Mouse (Mus musculus) gastrocnemius, postnatal 14 days (tissue): ENCODE data around the gene Wnk1. TPM values are rescaled to one million over a fixed set of nuclear protein-coding genes. Genes with fewer than 3 reads are reported as not detected.

ENCODE experiments used
- DNase-seq: peaks from one replicate; pipeline ENCODE4 v3.0.0; 2021; ENCODE audit warnings: mixed read lengths
- intact Hi-C: fragments of 180-260 bp; cut with DNase I; formaldehyde crosslinking; loops from one replicate; pipeline ENCODE4 v1.15.1; 2025; ENCODE audit warnings: low total_unique reads
- total RNA-seq, 2 experiments: library from RNA; stranded (reverse); gene quantifications; 2 replicates each; pipeline ENCODE4 v1.2.3; 2021

Wnk1 gene
- total RNA-seq, 2 experiments from 2014 or later, result 271 TPM

DNA sequence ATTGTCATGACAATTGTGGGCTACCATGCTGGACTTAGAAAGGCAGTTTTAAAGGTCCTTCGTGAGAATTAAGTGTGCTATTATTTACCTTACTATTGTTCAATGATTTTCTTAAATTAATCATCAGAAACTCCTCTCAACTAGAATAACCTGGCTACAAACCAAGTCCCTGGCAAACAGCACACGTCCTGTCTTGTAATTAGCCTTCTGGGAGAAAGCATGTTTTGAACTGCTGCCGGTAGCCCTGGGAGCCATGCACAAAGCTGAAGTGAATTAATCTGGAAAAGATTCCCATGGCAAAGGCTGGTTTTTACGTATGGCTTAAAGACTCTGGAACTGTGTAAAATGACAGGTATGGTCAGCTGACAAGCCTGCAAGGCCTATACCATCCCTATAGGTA, 6.9 kb upstream of the Wnk1 start:
- DNase-seq, result no peak
- intact Hi-C loops, result no loop called here

DNA sequence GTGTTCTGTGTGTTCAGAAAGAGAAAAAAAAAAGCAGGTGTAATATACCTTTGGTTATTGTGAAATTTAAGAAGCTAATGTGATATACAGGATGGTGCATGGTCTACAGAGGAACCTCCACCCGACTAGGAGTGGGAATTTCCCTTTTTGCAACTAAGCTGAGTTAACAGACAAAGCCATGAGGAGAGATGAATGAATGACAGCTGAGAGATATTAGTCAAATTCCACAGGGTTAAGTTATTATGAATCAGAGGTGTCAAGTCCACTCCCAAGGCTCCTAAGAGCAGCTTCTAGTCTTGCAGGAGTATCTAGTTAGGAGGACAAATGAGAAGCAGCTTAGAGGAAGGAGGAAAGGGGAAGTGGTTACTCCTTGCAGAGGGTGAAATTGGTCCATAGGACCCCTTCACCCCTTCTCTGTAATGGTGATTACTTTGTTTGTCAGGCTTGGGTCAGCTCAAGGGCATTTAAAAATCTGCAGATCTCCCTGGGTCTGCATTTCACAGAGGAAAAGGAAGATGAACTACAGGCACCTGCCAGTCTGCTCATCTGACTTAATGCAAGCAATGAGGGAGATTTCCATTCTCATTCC, 4.3 kb upstream of the Wnk1 start:
- intact Hi-C loops, result no loop called here

DNA sequence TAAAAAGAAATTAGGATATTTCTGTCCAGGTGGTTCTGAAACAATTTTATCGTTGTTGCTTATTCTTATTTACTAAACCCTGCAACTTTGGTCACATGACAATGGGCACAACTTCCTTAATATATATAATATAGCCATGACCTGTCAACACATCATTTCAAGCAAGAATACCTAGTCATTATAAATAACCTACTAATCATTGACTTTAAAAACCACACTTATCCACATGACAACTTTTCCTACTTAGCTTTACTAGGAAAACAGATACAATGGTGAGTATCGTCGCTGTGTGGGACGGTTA, 2.0 kb upstream of the Wnk1 start:
- intact Hi-C loops, result no loop called here
- no peak for DNase-seq

More for the DNA sequence above, 4.3 kb upstream of the Wnk1 start:
- no peak for DNase-seq

DNA sequence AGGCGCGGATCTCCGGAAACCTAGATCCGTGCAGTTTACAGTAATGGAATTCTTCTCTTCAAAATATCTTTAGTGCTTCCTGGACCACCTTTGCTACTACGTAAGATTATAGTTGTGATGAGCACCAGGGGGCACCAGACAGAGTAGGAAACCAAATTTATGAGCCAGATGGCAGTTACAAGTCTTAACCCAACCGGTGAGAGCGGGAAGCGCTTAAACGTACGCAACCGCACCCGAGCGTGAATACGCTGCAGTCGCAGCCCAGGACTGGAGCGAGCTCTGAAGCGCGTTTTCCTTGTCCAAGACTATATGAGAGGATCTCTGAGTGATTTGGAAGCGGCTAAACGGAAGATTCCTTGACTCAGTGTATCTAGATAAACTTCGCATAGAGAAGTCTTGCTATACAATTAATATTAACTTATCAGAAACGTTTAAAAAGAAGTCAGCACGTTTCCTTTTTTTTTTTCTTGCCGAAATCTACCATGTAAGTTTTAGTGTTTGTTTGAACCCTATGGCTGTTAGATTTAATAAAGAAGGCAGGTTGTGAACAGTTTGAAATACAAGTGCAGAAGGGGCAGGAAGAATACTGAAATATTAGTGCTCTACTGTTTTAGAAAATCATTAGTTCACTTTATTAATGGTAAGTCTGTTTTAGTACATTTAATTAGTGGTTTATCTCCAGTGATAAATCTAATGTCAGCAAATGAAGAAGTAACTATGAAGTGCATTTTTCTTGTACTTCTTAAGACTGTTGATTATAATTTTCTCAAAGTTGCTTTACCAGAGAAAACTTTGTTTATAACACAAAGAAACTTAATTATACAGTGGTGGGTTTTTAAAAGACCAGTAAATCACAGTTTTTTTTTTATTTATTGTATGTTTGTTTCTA, 1.4 kb upstream of the Wnk1 start:
- DNase-seq, result peak; percentile 75
- intact Hi-C loops, result loop anchor here (10.0 kb wide), 1 partner anchor 155 kb away; no protein-coding TSS in a partner anchor

DNA sequence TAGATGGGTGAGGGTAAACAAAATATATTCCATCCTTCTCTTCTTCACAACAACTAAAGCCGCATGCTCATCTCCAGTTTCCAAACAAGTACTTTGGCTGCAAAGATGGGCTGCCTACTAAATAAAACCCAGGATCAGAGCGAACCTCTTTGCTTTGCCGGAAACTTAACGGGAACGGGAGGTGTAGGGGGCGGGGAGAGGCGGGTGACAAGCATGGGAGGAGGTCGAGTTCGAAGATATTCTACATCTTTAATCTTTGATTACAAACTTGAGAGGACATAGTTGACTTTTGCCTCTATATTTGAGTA, 738 bp upstream of the Wnk1 start:
- intact Hi-C loops, result loop anchor here (10.0 kb wide), 1 partner anchor 156 kb away; no protein-coding TSS in a partner anchor
- peak; percentile 32 for DNase-seq

DNA sequence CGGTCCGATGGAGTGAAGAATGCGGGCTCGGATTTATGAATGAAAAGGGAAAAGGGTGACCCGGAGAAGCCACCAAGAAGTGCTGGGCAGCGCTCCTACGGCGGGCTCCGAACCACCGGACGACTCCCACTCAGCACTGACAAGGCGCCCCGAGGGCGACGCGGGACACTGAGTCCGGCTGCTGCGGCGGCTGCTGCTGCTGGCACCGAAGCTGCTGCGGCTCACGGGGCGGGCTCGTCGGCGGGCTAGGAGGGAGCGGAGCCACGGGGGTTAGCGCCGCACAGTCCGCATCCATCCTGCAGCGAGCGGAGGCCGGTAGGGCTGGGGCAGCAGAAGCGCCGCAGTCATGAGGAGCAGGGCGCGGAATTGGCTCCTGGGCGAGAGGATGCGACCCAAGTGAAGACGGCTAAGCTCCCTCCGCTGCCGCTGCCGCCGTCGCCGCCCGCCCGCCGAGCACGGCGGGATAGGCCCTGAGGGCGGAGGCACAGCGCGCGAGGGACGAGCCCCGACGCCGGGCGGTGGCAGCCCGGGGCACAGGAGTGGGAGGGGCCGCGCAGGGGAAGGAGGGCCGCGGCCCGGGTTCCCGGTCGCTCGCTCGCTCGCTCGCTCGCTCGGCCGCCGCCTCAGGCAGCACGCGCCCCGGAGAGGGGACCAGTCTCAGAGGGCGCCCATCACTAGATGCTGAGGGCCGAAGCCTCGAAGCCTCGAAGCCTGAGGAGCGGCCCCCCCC, 671 bp downstream of the Wnk1 start:
- intact Hi-C loops, result loop anchor here (10.0 kb wide), 1 partner anchor 157 kb away; no protein-coding TSS in a partner anchor

DNA sequence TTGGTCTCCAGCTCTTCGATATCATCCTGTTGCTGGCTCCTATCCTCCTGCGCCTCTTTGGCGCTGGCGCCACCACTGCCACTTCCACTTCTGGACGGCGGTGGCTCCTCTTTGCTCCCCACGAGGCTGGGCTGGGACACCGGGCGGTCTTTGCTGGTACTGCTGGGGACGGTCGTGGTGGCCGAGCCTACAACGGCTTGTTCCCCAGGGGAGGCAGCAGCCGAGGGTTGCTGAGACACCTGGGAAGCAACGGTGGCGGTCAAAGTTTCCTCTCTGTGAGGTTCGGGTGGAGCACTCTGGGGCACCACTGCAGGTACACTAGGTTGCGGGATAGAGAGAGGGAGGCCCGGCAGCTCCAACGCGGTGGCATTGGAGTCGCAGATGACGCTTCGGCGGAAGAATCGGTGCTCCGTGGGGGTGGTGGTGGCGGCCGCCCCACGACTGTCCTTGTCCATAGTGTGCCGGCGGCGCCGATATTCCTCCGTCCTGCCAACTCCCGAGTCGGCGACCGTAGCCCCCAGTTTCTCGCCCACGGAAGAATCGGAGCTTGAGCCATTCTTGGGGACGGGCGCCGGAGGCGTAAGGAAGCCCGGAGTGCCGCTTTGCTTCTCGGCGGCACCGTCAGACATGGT, 1.4 kb downstream of the Wnk1 start:
- DNase-seq, result peak; percentile 77
- intact Hi-C loops, result loop anchor here (10.0 kb wide), 1 partner anchor 158 kb away; no protein-coding TSS in a partner anchor

More for the DNA sequence above, 671 bp downstream of the Wnk1 start:
- DNase-seq, result peak; percentile 77

DNA sequence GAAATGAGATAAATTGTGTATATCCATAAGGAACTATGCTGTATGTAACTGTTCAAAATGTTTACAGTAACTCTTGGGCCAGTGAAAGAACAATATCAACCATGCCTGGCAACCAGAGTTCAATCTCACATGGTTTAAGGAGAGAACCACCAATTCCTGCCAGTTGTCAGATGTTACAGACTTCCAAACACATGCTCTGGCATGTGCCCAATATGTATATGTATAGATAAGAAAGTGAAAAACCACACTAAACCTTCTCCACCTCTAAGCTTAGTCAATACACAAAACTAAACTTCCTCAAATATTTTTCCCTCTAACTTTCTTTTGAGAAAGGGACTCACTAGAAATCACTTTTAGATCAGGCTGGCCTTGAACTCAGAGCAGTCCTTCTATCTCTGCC, 13.9 kb downstream of the Wnk1 start:
- no peak for DNase-seq
- intact Hi-C loops, result no loop called here

DNA sequence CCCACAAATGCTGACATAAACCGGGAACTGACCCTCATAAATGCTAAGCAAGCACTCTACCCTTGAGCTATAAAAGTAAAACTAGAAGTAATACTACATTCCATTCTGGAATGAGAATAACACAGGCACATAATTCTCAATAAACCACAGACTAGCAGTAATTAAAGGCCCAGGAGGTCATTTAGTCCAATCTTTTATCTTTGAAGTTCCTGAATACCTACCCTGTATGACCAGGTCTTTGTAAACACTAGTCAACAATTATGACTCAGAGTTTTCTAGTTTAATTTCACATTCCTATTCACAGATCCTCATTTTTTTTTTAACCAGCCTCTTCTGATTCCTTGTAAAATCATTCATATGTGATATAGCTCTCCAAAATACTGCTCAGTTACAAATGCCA, 14.7 kb downstream of the Wnk1 start:
- no peak for DNase-seq
- intact Hi-C loops, result no loop called here

DNA sequence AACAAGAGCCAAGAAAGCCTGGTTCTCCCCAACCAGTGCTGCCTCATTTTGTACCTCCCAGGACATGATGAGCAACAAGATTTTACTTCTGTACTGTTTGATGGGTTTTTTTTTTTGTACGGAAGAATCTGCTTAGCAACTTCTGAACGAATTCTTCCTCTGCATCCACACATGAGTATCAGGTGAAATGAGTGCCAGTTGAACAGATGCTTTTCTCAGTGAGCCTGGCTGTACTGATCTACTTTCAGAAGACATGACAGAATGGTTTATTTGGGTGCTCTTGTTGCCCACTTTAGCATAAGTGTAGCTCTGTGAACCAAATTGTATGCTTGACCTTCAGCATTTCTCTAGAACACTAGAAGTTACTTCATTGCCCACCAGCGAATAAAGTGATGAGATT, 16.4 kb downstream of the Wnk1 start:
- DNase-seq, result no peak
- intact Hi-C loops, result no loop called here

DNA sequence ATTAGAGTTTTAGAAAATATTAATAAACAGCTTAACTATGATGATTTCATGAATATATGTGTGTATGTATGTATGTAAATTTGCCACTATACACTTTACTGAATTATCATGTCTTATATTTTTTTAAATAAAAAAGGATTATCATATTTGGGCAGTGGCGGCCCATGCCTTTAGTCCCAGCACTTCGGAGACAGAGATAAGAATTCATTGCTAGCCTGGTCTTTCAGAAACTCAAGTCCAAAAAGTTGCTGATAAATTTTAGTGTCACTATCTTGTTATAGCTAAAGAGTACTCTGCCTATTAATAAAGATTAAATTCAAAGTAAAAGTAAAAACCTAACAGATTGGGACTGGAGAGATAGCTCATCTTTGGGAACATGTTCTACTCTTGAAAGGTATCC, 18.8 kb downstream of the Wnk1 start:
- intact Hi-C loops, result no loop called here
- DNase-seq, result no peak

DNA sequence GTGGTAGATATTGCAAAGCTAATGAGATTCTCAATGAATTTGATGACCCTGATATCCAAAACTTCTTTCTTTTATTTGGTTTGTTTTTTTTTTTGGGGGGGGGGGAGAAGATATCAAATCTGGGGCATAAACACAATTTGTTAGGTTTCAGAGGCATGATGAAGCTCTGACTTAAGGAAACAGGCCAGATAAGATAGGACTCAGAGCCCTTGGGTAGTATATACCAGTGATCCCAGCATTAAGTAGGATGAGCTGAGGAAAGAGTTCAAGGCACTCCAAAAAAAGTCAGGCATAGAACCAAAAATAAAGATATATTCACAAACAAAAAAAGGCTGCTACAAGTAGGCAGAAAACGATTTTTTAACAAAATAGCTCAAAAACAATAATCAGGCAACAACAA, 25.3 kb downstream of the Wnk1 start:
- DNase-seq, result no peak
- intact Hi-C loops, result no loop called here

DNA sequence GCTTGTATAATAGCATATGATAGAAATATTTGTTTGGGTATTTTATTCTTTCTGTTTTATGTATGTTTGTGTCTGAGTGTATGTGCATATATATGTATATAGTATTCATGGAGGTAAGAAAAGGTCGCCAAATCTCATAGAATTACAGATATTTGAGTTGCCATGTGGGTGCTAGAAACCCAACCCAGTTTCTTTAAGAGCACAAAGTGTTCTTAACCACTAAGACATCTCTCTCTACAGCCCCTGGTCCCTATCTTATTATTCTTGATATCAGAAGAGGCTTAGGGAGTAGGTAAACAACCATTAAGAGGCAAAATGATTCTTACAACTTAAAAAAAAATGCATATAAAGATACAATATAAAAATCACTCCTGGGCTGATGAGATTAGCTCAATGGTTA, 27.0 kb downstream of the Wnk1 start:
- DNase-seq, result no peak
- intact Hi-C loops, result no loop called here

DNA sequence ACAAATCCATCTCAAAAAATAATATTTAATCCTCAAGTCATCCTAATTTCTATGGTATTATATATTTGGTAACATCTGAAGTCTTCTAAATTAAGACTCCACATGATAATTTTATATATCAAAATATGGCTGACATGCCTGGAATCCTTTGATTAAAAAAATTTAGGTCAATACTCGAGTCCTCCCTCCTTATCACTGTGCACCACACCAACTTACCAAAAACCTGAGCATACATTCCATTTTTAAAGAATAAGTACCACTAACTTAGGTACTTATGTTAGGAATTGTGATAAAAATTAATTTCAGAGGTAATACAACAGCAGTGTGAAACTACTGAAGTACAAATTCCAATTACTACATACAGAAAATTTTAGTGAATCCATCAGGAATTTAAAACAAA, 27.5 kb downstream of the Wnk1 start:
- no peak for DNase-seq
- intact Hi-C loops, result no loop called here

DNA sequence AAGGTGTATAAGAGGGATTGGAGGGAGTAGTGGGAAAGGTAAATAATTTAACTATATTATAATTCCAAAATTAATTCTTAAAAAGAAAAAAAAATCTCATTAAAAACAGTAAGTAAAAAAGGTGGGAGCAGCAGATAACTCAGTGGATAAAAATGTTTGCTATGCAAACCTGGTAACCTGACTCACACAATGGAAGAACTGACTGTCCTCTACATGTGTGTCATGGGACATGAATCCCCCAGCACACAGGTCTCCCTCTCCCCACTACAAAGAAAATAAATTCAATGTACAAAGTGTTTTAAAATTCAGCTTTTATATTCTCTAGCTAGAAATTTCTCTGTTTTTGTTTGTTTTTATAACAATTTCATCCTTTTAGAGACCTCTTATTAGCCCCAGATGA, 27.9 kb downstream of the Wnk1 start:
- no peak for DNase-seq
- intact Hi-C loops, result no loop called here

DNA sequence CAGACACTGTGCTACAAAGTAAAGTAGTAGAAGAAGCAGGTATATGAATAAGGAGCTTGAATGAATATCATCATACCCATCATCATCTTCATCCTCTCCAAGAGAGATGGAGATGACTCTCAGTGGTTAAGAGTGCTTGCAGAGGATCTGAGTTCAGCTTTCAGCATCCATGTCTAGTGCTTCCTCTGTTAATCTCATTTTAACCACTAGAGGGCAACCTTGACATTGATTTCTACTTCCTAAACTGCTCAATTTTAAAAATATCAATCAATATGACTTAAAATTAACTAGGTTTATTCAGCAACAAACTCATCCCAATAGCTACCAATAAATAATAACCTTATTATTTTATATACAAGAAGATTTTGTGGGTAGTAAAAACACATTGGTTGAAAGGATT, 36.8 kb downstream of the Wnk1 start:
- no peak for DNase-seq
- intact Hi-C loops, result loop anchor here (5.0 kb wide), 1 partner anchor 196 kb away; no protein-coding TSS in a partner anchor

DNA sequence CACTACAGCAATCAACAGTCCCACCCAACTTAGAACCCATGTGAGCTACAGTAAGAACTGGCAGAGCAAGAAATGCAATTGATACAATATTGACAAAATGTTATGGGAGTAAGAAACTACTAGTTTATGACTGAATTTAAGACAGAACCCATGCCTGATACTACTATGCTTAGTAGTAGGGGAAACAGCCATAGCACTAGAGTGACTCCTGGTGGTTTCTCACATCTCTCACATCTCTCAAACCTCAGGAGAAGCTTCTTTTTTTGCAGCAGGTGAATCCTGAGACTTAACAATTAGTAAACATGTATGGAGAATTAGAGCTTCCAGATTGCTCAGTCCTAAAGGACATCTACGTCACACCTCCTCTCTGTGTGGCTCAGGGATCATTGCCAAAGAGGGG, 42.0 kb downstream of the Wnk1 start:
- no peak for DNase-seq
- intact Hi-C loops, result no loop called here

DNA sequence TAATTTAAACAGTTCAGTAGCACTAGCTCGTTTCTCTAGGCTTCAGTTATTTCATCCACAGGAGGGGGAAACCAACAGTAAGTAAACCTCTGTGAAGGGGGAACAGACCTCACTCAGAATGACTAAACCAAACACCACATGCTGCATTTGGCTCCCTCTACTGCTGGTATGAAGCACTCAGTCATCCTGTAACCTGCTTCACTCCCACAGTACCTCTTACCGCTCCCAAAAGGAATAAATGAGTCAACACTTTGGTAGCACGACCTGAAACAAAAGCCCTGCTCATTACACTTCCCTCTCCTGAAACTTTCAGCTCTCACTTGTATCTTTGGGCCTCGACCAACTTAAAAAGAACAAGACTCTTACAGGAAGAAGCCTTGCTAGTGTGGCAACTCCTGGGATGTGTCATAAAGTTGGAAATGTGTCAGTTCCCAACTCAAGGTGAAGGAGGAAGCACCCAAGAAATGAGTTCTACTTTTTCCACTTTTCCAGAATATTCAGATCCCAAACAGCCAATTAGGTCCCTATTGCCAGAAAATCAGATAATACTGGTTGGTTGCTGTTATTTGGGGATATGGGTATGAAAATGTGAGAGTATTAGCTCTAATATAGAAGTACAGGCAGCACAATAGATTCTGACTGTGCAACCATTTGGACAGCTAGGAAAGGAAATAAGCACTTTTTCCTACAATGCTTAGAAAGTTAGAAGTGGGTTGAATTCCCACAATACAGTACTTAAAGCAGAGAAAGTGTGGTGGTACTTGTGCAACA, 114.1 kb downstream of the Wnk1 start:
- DNase-seq, result no peak
- intact Hi-C loops, result loop anchor here (5.0 kb wide), 1 partner anchor 132 kb away; no protein-coding TSS in a partner anchor

DNA sequence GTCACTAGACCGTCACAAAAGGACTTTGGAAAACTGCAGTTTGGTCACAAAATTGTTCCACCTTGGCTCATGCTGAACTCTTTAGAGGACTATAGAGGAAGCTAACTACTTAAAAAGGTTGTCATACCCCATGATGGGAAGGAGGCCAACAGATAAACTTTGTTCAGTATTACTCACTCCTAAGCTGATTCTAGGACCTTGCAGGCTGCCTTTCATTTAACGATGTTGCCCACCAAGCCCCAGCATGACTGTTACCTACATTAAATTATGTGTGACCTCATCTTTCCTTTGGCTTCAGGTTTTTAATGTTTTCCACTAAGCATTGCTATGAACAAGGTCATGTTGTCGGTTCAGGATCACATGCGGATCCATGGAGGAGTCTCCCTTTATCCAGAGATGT, 115.9 kb downstream of the Wnk1 start:
- DNase-seq, result no peak
- intact Hi-C loops, result loop anchor here (5.0 kb wide), 1 partner anchor 130 kb away; no protein-coding TSS in a partner anchor
